Mouse (Mus musculus) left cerebral cortex, adult 2 months (tissue): ENCODE data around the gene Krtdap. TPM values are rescaled to one million over a fixed set of nuclear protein-coding genes. Genes with fewer than 3 reads are reported as not detected.
"Not testable (repeated sequence)": the region's sequence is repeated elsewhere in the genome, so short reads cannot be mapped to it uniquely, and the experiment has no call there.

Source experiments
- DNase-seq, 2 experiments: peaks; one replicate each; pipeline ENCODE4 v3.0.0; 2021 to 2022; ENCODE audit warnings: low spot score in 2 of 2, mixed read lengths in 1 of 2; ENCODE audit errors: extremely low spot score in 1 of 2
- H3K27ac ChIP-seq: fragments of 200-600 bp; 2 replicates; pipeline ENCODE4 v1.8.1; 2022
- H3K4me3 ChIP-seq: fragments of 200-600 bp; 2 replicates; pipeline ENCODE4 v1.8.1; 2022
- CTCF ChIP-seq: fragments of 200-600 bp; IDR thresholded peaks from 2 replicates; pipeline ENCODE4 v1.8.1; 2022; ENCODE audit warnings: antibody characterized with exemption, mild to moderate bottlenecking, moderate library complexity
- intact Hi-C: fragments of 180-260 bp; cut with DNase I; formaldehyde crosslinking; loops from one replicate; pipeline ENCODE4 v1.15.1; 2025
- total RNA-seq, 2 experiments: library from RNA; stranded (reverse); gene quantifications; 2 replicates each; pipeline ENCODE4 v1.2.3; 2021

The Krtdap gene
- total RNA-seq, 2 experiments from 2014 or later = not detected

DNA sequence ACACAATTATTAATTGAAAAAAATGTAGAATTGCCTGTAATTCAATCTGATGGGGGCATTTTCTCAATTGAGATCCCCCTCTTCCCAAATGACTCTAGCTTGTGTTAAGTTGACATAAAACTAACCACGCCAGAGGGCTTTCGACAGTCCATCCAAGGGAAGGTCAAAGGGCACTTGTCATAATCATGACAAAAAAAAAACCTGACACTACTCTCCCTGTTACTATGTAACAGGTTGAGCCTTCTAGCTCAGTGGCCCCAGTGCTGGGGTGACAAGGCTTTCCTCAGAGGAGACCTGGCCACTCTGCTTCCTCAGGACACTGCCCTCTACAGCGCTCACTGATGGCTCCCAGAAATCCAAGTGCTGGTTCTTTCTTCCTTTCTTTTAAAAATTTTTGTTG lies 36.6 kb downstream of the Krtdap start:
- TF ChIP-seq CTCF = no peak
- DNase-seq = no peak
- Histone ChIP-seq H3K27ac (no peak overlapping the region), H3K4me3 (no peak overlapping the region)
- intact Hi-C loops = no loop called here

DNA sequence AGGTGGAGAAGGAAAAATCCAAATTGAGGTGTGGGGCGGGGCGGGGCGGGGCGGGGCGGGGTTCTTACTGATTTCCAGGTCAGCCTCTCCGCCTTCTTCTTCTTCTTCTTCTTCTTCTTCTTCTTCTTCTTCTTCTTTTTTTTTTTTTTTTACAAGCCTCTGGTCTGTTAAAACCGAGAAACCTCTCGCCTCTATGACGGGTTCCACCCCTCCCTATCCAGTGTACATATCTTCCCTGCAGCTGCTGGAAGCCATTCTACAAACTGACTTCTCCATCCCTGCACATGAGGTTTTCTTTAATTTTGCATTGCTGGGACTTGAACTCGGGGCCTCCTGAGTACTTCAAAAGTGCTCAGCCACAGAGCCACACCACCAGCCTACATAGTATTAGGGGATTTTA lies 39.0 kb downstream of the Krtdap start:
- no peak overlapping the region for H3K4me3 ChIP-seq
- TF ChIP-seq CTCF = no peak
- DNase-seq = no peak
- H3K27ac ChIP-seq = no peak overlapping the region
- intact Hi-C loops = no loop called here

DNA sequence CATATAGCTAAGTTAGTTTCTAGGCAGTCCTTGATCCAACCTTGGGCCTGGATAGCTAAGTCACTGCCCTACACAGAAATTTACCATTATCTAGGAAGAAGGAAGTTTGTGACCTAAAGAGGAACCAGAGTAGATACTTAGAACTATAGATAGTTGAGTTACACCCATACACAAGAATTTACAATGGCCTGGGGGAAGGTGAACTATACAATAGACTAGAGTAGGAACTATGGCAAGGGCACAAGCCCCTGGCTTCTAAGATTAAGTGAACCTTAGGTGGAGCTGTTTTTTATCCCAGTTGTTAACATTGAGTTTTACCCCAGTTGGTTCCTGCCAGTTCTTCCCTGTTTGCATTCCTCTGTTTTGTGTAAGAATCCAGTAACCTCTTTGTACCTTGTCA lies 41.2 kb downstream of the Krtdap start:
- H3K27ac ChIP-seq, DNase-seq, H3K4me3 ChIP-seq, intact Hi-C loops: not testable (repeated sequence)

DNA sequence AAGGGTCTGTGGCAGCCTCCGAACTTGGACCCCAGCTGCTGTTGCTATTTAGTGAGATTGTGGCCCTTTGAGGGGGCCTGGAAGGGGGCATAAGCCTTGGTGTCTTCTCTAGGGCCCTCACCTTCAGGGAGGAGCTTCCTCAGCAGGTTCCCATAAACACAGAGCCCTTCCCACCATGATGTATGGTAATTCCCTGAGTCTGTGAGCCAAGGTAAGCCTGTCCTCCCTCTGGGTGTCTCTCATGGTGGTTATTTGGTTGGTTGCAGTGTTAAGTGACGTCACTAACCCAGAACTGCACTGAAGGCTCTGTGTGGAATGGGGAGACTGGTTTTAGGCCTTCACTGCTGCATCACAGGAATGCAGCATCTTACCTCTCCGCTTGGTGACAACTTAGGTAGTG lies 41.7 kb downstream of the Krtdap start:
- TF ChIP-seq CTCF = no peak
- intact Hi-C loops = no loop called here
- DNase-seq = no peak
- H3K4me3 ChIP-seq = no peak overlapping the region
- H3K27ac ChIP-seq = no peak overlapping the region

DNA sequence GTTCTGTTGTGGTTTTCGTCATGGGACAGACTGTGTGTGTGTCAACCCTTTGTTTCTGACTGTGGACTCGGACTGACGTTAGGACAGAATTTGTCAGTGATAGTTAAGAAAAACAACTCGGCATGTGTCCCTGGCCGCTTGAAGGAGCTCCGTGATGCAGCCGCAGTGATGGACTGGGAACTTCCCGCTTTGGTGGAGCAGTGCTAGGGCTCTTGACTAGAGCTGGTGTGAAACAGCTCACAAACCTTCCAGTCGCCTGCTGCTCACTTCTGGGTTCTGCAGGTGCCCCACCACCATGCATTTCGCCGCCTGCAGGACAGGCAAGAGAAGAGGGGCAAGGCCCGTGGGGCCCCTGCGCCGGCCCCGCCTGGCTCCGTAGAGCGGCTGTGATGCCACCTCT lies 44.6 kb downstream of the Krtdap start:
- no peak overlapping the region for H3K27ac ChIP-seq
- H3K4me3 ChIP-seq = no peak overlapping the region
- TF ChIP-seq CTCF = no peak
- no peak for DNase-seq
- intact Hi-C loops = no loop called here

DNA sequence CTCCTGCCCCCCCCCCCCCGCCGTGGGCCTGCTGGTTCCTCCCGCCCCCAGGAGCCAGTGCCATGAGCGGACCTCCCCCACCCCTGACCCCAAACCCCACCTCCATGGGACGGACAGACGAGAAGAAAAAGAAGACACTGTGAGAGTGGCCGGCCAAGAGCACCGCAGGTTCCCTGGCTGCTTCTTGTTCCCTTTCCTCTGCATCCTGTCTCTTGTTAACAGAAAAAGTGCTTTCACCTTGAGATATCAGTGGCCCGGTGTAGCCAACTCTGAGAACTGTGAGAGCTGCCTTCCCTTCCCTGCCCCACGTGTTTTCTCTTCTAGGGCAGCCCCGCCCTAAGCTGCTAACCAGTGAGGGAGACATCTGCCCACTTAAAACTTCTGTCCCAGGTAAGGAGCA lies 45.0 kb downstream of the Krtdap start:
- H3K27ac ChIP-seq, H3K4me3 ChIP-seq, intact Hi-C loops, DNase-seq: not testable (repeated sequence)

DNA sequence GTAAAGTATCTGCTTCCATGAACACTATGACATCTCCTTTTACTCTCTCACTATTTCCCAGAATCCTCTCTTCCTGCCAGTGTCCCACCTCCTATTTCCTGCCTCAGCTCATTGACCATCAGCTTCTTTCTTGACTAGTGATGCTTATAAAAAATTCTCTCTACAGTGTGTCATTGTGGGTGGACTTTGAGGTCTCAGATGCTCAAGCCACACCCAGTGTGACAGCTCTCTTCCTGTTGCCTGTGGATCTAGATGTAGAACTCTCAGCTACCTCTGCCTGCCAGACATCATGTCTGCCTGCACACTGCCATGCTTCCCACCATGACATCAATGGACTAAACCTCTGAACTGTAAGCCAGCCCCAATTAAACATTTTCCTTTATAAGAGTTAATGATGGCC lies 49.6 kb downstream of the Krtdap start:
- intact Hi-C loops = no loop called here

DNA sequence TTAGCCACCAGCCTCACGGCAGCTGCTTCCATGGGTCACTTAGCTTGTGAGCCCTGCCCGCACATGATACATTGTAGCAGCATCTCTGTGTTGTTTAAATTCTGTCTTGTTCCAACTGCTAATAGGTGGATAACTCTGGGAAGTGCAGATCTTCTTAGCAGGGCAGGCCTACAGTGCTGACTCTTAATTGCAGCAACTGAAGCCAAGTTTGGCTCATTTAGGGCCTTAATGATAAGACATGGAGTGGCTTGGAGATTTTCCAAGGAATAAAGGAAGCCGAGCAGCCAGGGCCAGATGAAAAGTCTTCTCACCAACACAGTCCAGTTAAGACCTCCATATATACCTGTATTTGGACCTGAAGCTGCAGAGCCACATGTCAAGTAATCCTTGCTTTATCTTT lies 52.6 kb downstream of the Krtdap start:
- intact Hi-C loops = no loop called here
- no peak overlapping the region for H3K27ac ChIP-seq
- no peak for DNase-seq
- no peak overlapping the region for H3K4me3 ChIP-seq
- no peak for TF ChIP-seq CTCF

More for the DNA sequence above, 49.6 kb downstream of the Krtdap start:
- TF ChIP-seq CTCF = no peak
- no peak for DNase-seq
- no peak overlapping the region for H3K4me3 ChIP-seq
- H3K27ac ChIP-seq = no peak overlapping the region

Other genes starting within 250 kb of the Krtdap start
- 1 to 10 TPM; 4.4 to 5.0 TPM for gene Hspb6, start 235.7 kb upstream of the Krtdap start, total RNA-seq
- 1 to 10 TPM; 4.9 to 5.2 TPM for gene Proser3, start 235.6 kb upstream of the Krtdap start, total RNA-seq
- 10 to 100 TPM; 42.9 to 43.2 TPM for gene Lin37, start 228.1 kb upstream of the Krtdap start, total RNA-seq
- 10 to 100 TPM; 67.4 to 74.4 TPM for gene U2af1l4, start 224.6 kb upstream of the Krtdap start, total RNA-seq
- 1 to 10 TPM; 6.4 to 8.8 TPM for gene Gm49396, start 224.6 kb upstream of the Krtdap start, total RNA-seq
- gene Psenen, start 224.3 kb upstream of the Krtdap start, total RNA-seq = 10 to 100 TPM; 84.9 to 93.8 TPM
- gene Igflr1, start 222.5 kb upstream of the Krtdap start, total RNA-seq = 1 to 10 TPM; 3.8 to 6.6 TPM
- gene Kmt2b, start 199.2 kb upstream of the Krtdap start, total RNA-seq = 10 to 100 TPM; 53.4 to 57.4 TPM
- not detected for gene Zbtb32, start 189.0 kb upstream of the Krtdap start, total RNA-seq
- under 1 TPM; 0.48 to 0.96 TPM for gene Upk1a, start 175.0 kb upstream of the Krtdap start, total RNA-seq
- 100 to 1,000 TPM; 565 to 587 TPM for gene Cox6b1, start 161.7 kb upstream of the Krtdap start, total RNA-seq
- gene Etv2, start 152.0 kb upstream of the Krtdap start, total RNA-seq = not detected
- 10 to 100 TPM; 67.7 to 67.8 TPM for gene Rbm42, start 137.6 kb upstream of the Krtdap start, total RNA-seq
- gene Haus5, start 122.9 kb upstream of the Krtdap start, total RNA-seq = 1 to 10 TPM; 4.7 to 5.2 TPM
- not detected for gene Pmis2, start 116.3 kb upstream of the Krtdap start, total RNA-seq
- gene 2200002J24Rik, start 89.0 kb upstream of the Krtdap start, total RNA-seq = not detected
- under 1 TPM; 0.70 TPM for gene Atp4a, start 75.7 kb upstream of the Krtdap start, total RNA-seq
- 100 to 1,000 TPM; 119 to 127 TPM for gene Tmem147, start 58.4 kb upstream of the Krtdap start, total RNA-seq
- gene Gapdhs, start 44.2 kb upstream of the Krtdap start, total RNA-seq = not detected
- gene Sbsn, start 36.4 kb upstream of the Krtdap start, total RNA-seq = 1 to 10 TPM; 7.8 to 8.7 TPM
- 1 to 10 TPM; 1.9 to 2.1 TPM for gene Dmkn, start 24.1 kb upstream of the Krtdap start, total RNA-seq
- gene Ffar2, start 35.9 kb downstream of the Krtdap start, total RNA-seq = not detected
- not detected for gene Ffar3, start 68.3 kb downstream of the Krtdap start, total RNA-seq
- gene Ffar1, start 73.7 kb downstream of the Krtdap start, total RNA-seq = not detected
- gene Cd22, start 92.4 kb downstream of the Krtdap start, total RNA-seq = not detected
- gene Mag, start 127.0 kb downstream of the Krtdap start, total RNA-seq = 10 to 100 TPM; 91.1 to 93.1 TPM
- not detected for gene Hamp2, start 136.8 kb downstream of the Krtdap start, total RNA-seq
- gene Hamp, start 156.1 kb downstream of the Krtdap start, total RNA-seq = not detected
- gene Usf2, start 168.9 kb downstream of the Krtdap start, total RNA-seq = 100 to 1,000 TPM; 131 to 134 TPM
- gene Lsr, start 185.6 kb downstream of the Krtdap start, total RNA-seq = 10 to 100 TPM; 10.1 to 10.2 TPM
- gene Fam187b, start 185.9 kb downstream of the Krtdap start, total RNA-seq = under 1 TPM; 0.23 to 0.38 TPM